Mouse (Mus musculus): ENCODE measurements around the gene Vwde.

- TF ChIP-seq CTCF (IDR thresholded peaks at IDR 0.05; ENCODE audit: extremely low read depth, insufficient read length, insufficient replicate concordance, low read depth, low read length) (no peak), POLR2A (IDR thresholded peaks at IDR 0.05; ENCODE audit: low read depth, low read length) (no peak)
Observed at GRCm38 (mm10) chr6:13137255-13137654, 87.5 kb downstream of the Vwde start.
